Mouse (Mus musculus) CH12.LX (cell line): Measurements from ENCODE around the gene Tectb.

Source experiments
- CTCF ChIP-seq, 2 experiments: IDR thresholded peaks in 1 of 2; conservative IDR thresholded peaks in 1 of 2; 2 replicates each; pipeline ENCODE4 v1.5.1; 2011 to 2012; ENCODE audit warnings: low read depth in 2 of 2, low read length in 2 of 2, improper control_type of control experiment in 1 of 2, inconsistent platforms in 1 of 2, mild to moderate bottlenecking in 1 of 2, moderate library complexity in 1 of 2
- E2F4 ChIP-seq: IDR thresholded peaks from 2 replicates; pipeline ENCODE4 v1.6.1; 2011; ENCODE audit warnings: low read depth, low read length, improper control_type of control experiment; ENCODE audit not compliant: insufficient replicate concordance
- TCF12 ChIP-seq: IDR thresholded peaks from 2 replicates; pipeline ENCODE4 v1.6.1; 2014; ENCODE audit warnings: low read depth, mild to moderate bottlenecking, inconsistent platforms, low read length, improper control_type of control experiment

DNA sequence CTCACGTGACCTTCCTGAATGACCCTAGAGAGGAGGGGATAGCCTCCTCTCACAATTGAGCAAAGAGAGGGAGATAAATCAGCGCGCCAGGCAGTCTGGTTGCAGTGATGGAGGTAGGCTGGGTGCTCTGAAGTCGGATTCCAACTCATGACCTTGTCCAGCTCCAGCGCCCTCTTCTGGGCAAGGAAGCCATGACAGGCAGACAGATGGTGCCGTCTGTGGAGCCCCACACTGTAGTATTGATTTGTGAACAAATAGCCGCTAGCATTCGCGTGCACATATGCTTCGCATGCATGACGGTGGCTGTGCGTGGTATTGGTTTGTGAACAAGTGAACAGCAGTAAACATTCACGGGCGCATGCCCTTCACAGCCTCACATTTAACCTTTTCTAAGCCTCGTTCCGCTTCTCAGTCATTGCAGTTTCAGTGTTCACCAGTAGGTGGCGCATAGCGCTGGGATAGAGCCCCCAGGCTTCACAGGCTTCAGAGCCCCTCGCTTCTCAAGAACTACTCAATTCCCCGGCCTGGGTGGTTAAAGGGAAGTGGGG, 37.7 kb downstream of the Tectb start:
- TF ChIP-seq E2F4 (no peak), TCF12 (no peak), CTCF (conservative IDR thresholded peaks at IDR 0.05 in 1 of 2, IDR thresholded peaks at IDR 0.05 in 1 of 2; ENCODE audit: low read depth in 2 of 2, low read length in 2 of 2) (peak; percentile 81 to 96)
